12 mouse cellular contexts compared by ENCODE assay signal in genomic region chr9:83656960-83657651, GRCm38 (mm10).
DNase-seq lines count a peak whose midpoint lies in the region; ATAC-seq lines count a peak whose summit lies in the region.
"Had no signal": no experiment of that assay in that cellular context is flagged by ENCODE, and none has a peak within 500 bp of the region (broad histone marks: within the 10 kb centered on the region; RNA-seq: fewer than 3 reads in every experiment).

No protein-coding gene starts in this region.

- ATAC-seq in lung, embryonic 16.5 days (ENCODE audit: low read depth), result peak; percentile 39
- ATAC-seq in hindbrain, embryonic 14.5 days (ENCODE audit: low FRiP score), result peak; percentile 59
- ATAC-seq in stomach, embryonic 16.5 days (ENCODE audit: insufficient read depth, low FRiP score), result no peak
- no peak for ATAC-seq in erythroid progenitor cell, adult 5-6 weeks (replicated peaks; ENCODE audit: low FRiP score, poor library complexity, severe bottlenecking)
- ATAC-seq: Patski had no signal

- intact Hi-C loops in heart, postnatal 36 days (cut with DNase I), result no loop called here

- H3K27ac ChIP-seq in heart, embryonic 10.5 days, result no peak overlapping the region
- no peak overlapping the region for H3K27ac ChIP-seq in lung, embryonic 16.5 days (ENCODE audit: low read length)
- peak overlapping the region; percentile 84 for H3K27ac ChIP-seq in hindbrain, embryonic 14.5 days
- no peak overlapping the region for H3K27ac ChIP-seq in stomach, embryonic 16.5 days (ENCODE audit: low read length)
- H3K27ac ChIP-seq: limb, embryonic 15.5 days had no signal

- peak overlapping the region; percentile 41 for H3K4me3 ChIP-seq in heart, embryonic 10.5 days
- H3K4me3 ChIP-seq in lung, embryonic 16.5 days (ENCODE audit: low read length), result no peak overlapping the region
- peak overlapping the region; percentile 18 for H3K4me3 ChIP-seq in hindbrain, embryonic 14.5 days (replicated peaks; ENCODE audit: low read length)
- H3K4me3 ChIP-seq in stomach, embryonic 16.5 days (replicated peaks; ENCODE audit: low read length), result no peak overlapping the region
- H3K4me3 ChIP-seq: limb, embryonic 15.5 days had no signal

- no peak for DNase-seq in heart, embryonic 10.5 days (ENCODE audit: low spot score)
- no peak for DNase-seq in heart, postnatal 36 days
- no peak for DNase-seq in lung, adult 18-20 months
- peak; percentile 40 for DNase-seq in hindbrain, embryonic 14.5 days (ENCODE audit: low spot score)
- no peak for DNase-seq in cerebellum, postnatal 25 days
- DNase-seq: adrenal gland, postnatal 36 days; cerebellum, postnatal 14 days had no signal

- H3K9me3 ChIP-seq in heart, embryonic 10.5 days, result no peaks in the 10 kb centered on the region
- no peaks in the 10 kb centered on the region for H3K9me3 ChIP-seq in lung, embryonic 16.5 days (ENCODE audit: control insufficient read depth, low read length)
- H3K9me3 ChIP-seq in hindbrain, embryonic 14.5 days (ENCODE audit: control insufficient read depth, low read length), result no peaks in the 10 kb centered on the region
- H3K9me3 ChIP-seq in stomach, embryonic 16.5 days (replicated peaks; ENCODE audit: control insufficient read depth, low read length), result no peaks in the 10 kb centered on the region
- H3K9me3 ChIP-seq: limb, embryonic 15.5 days had no signal

- no peaks in the 10 kb centered on the region for H3K27me3 ChIP-seq in heart, embryonic 10.5 days (ENCODE audit: insufficient read depth, poor library complexity, severe bottlenecking)
- H3K27me3 ChIP-seq in lung, embryonic 16.5 days (ENCODE audit: control insufficient read depth, insufficient read depth, low read depth, low read length), result no peaks in the 10 kb centered on the region
- no peaks in the 10 kb centered on the region for H3K27me3 ChIP-seq in hindbrain, embryonic 14.5 days (ENCODE audit: control insufficient read depth, insufficient read depth, low read length)
- no peaks in the 10 kb centered on the region for H3K27me3 ChIP-seq in stomach, embryonic 16.5 days (ENCODE audit: control insufficient read depth, insufficient read depth, low read length)
- H3K27me3 ChIP-seq: limb, embryonic 15.5 days; Patski had no signal

- peak overlapping the region; percentile 40 for H3K4me2 ChIP-seq in lung, embryonic 16.5 days (ENCODE audit: low read depth, low read length)
- H3K4me2 ChIP-seq in hindbrain, embryonic 14.5 days (replicated peaks), result peak overlapping the region; percentile 44
- H3K4me2 ChIP-seq in stomach, embryonic 16.5 days (ENCODE audit: low read depth, low read length), result peak overlapping the region; percentile 25; the same call in 1 of the 2 replicates
- H3K4me2 ChIP-seq: limb, embryonic 15.5 days had no signal

- H3K4me1 ChIP-seq in heart, embryonic 10.5 days, result peaks cover 6% of the 10 kb centered on the region; the same call in 1 of the 2 replicates
- H3K4me1 ChIP-seq in lung, embryonic 16.5 days (replicated peaks; ENCODE audit: control insufficient read depth, insufficient read depth, low read length), result peaks cover 3% of the 10 kb centered on the region; the same call in 1 of the 2 replicates
- peaks cover 6% of the 10 kb centered on the region; the same call in 1 of the 2 replicates for H3K4me1 ChIP-seq in hindbrain, embryonic 14.5 days (replicated peaks; ENCODE audit: control insufficient read depth, insufficient read depth, low read length)
- H3K4me1 ChIP-seq in stomach, embryonic 16.5 days (ENCODE audit: control insufficient read depth, insufficient read depth, low read length), result no peaks in the 10 kb centered on the region
- H3K4me1 ChIP-seq: limb, embryonic 15.5 days had no signal

- no peaks in the 10 kb centered on the region for H3K36me3 ChIP-seq in heart, embryonic 10.5 days
- H3K36me3 ChIP-seq in lung, embryonic 16.5 days (ENCODE audit: control insufficient read depth, insufficient read depth, low read length), result no peaks in the 10 kb centered on the region
- H3K36me3 ChIP-seq in hindbrain, embryonic 14.5 days (replicated peaks; ENCODE audit: control insufficient read depth, insufficient read depth), result no peaks in the 10 kb centered on the region
- H3K36me3 ChIP-seq in stomach, embryonic 16.5 days (ENCODE audit: control insufficient read depth, insufficient read depth, low read length), result no peaks in the 10 kb centered on the region
- H3K36me3 ChIP-seq: limb, embryonic 15.5 days had no signal

- WGBS in heart, embryonic 10.5 days, result 5% methylated on average over 8 of the region's 8 CpGs
- WGBS in lung, embryonic 16.5 days, result 8% methylated on average over 8 of the region's 8 CpGs
- WGBS in hindbrain, embryonic 14.5 days, result 15% methylated on average over 8 of the region's 8 CpGs
- WGBS in stomach, embryonic 16.5 days, result 13% methylated on average over 8 of the region's 8 CpGs

- no peak overlapping the region for H3K9ac ChIP-seq in lung, embryonic 16.5 days (ENCODE audit: low read length)
- H3K9ac ChIP-seq in hindbrain, embryonic 14.5 days, result peak overlapping the region; percentile 42
- H3K9ac ChIP-seq in stomach, embryonic 16.5 days (ENCODE audit: low read length), result no peak overlapping the region
- H3K9ac ChIP-seq: limb, embryonic 15.5 days had no signal

Comparison
In these comparisons a context has a peak if more than half of its experiments do, and no peak if none do; other contexts are left out.
1. H3K4me3 ChIP-seq: peak in heart, embryonic 10.5 days (single experiment) and hindbrain, embryonic 14.5 days (single experiment); none in lung, embryonic 16.5 days (single experiment) and stomach, embryonic 16.5 days (single experiment).
2. ATAC-seq: peak in lung, embryonic 16.5 days (single experiment) and hindbrain, embryonic 14.5 days (single experiment); none in stomach, embryonic 16.5 days (single experiment) and erythroid progenitor cell, adult 5-6 weeks (single experiment).
3. Peak in every context shown above with its lines, with median percentiles within 50 percentile points of each other: H3K4me2 ChIP-seq.